Mouse (Mus musculus) myocyte (in vitro differentiated cells): Measurements from ENCODE around the gene C1qtnf7. TPM values are rescaled to one million over a fixed set of nuclear protein-coding genes. Genes with fewer than 3 reads are reported as not detected.

ENCODE experiments used
- H3K27me3 ChIP-seq: one replicate; pipeline ENCODE4 v1.6.1; 2011; ENCODE audit not compliant: control insufficient read depth, insufficient read depth, insufficient read length
- H3K36me3 ChIP-seq: one replicate; pipeline ENCODE4 v1.6.1; 2011; ENCODE audit not compliant: control insufficient read depth, insufficient read depth
- H3K4me2 ChIP-seq: one replicate; pipeline ENCODE4 v1.6.1; 2011; ENCODE audit warnings: low read depth, control low read depth
- H3K4me3 ChIP-seq: one replicate; pipeline ENCODE4 v1.5.1; 2011; ENCODE audit warnings: mild to moderate bottlenecking, control low read depth, moderate library complexity
- H3K79me2 ChIP-seq: one replicate; pipeline ENCODE4 v1.6.1; 2011; ENCODE audit not compliant: control insufficient read depth, insufficient read depth
- H3ac ChIP-seq: one replicate; pipeline ENCODE4 v1.6.1; 2011; ENCODE audit not compliant: control insufficient read depth, insufficient read length
- CEBPB ChIP-seq: IDR thresholded peaks from 2 replicates; pipeline ENCODE4 v1.6.1; 2011; ENCODE audit warnings: mild to moderate bottlenecking, moderate library complexity; ENCODE audit not compliant: poor library complexity, insufficient read depth, severe bottlenecking
- E2F4 ChIP-seq: IDR thresholded peaks from one replicate; pipeline ENCODE4 v1.6.1; 2011; ENCODE audit warnings: mild to moderate bottlenecking, control low read depth, moderate library complexity; ENCODE audit not compliant: insufficient read depth
- MAX ChIP-seq: IDR thresholded peaks from one replicate; pipeline ENCODE4 v1.6.1; 2011; ENCODE audit warnings: low read depth, mild to moderate bottlenecking, control low read depth
- MYOD1 ChIP-seq, 3 experiments: IDR thresholded peaks; one replicate each; pipeline ENCODE4 v1.6.1; 2011; ENCODE audit warnings: control low read depth in 2 of 3, low read depth in 2 of 3, mild to moderate bottlenecking in 2 of 3, moderate library complexity in 1 of 3; ENCODE audit not compliant: insufficient read length in 2 of 3, control insufficient read depth in 1 of 3
- MYOG ChIP-seq, 3 experiments: IDR thresholded peaks; one replicate each; pipeline ENCODE4 v1.6.1; 2011; ENCODE audit warnings: control low read depth in 2 of 3, low read depth in 2 of 3, mild to moderate bottlenecking in 2 of 3; ENCODE audit not compliant: insufficient read length in 2 of 3, control insufficient read depth in 1 of 3, insufficient read depth in 1 of 3
- POLR2A ChIP-seq: IDR thresholded peaks from one replicate; pipeline ENCODE4 v1.6.1; 2011; ENCODE audit warnings: low read depth, mild to moderate bottlenecking, control low read depth, moderate library complexity; ENCODE audit not compliant: insufficient read length
- POLR2AphosphoS2 ChIP-seq: IDR thresholded peaks from one replicate; pipeline ENCODE4 v1.6.1; 2011; ENCODE audit warnings: low read depth, control low read depth; ENCODE audit not compliant: insufficient read length
- REST ChIP-seq: IDR thresholded peaks from one replicate; pipeline ENCODE4 v1.6.1; 2011; ENCODE audit warnings: mild to moderate bottlenecking, control low read depth, moderate library complexity; ENCODE audit not compliant: insufficient read depth, insufficient read length
- SRF ChIP-seq: IDR thresholded peaks from one replicate; pipeline ENCODE4 v1.6.1; 2011; ENCODE audit warnings: low read depth; ENCODE audit not compliant: control insufficient read depth, insufficient read length
- TCF12 ChIP-seq: IDR thresholded peaks from one replicate; pipeline ENCODE4 v1.6.1; 2011; ENCODE audit warnings: mild to moderate bottlenecking, control low read depth; ENCODE audit not compliant: poor library complexity, insufficient read depth, severe bottlenecking
- TCF3 ChIP-seq: IDR thresholded peaks from one replicate; pipeline ENCODE4 v1.6.1; 2011; ENCODE audit warnings: low read depth, control low read depth; ENCODE audit not compliant: insufficient read length
- USF1 ChIP-seq: IDR thresholded peaks from one replicate; pipeline ENCODE4 v1.6.1; 2011; ENCODE audit warnings: low read depth, mild to moderate bottlenecking, control low read depth, moderate library complexity
- polyA plus RNA-seq: library from polyadenylated mRNA; unstranded; fragments of >200 nt; fragmentation: generic; extraction: Trizol; gene quantifications from one replicate; pipeline ENCODE4 v1.2.1, GENCODE M21; 2012; ENCODE audit warnings: missing spikeins

The C1qtnf7 gene
- polyA plus RNA-seq, 1 experiment, result not detected

DNA sequence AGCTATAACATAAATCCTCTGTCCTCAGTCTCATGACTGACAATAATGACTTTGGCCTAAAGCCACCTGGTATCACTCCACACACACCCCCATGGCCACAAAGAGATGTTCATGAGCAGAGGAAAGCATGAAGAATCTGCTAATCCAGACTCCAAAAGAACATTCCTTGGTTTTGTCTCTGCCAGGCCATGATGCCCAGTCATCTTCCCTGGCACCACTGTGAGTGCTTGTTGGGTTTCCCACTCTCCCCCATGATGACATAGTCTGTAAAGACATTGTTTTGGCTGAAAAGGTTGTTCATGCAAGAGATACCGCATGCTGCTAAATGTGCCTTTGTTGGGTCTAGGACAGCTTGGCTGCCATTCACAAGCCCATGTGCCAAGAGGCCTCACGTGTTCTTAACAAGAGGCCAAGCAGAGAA, 75.0 kb downstream of the C1qtnf7 start:
- Histone ChIP-seq H3K79me2 (no peaks in the 10 kb centered on the region), H3K4me3 (no peak overlapping the region), H3K4me2 (no peak overlapping the region), H3ac (no peak overlapping the region), H3K27me3 (no peaks in the 10 kb centered on the region), H3K36me3 (no peaks in the 10 kb centered on the region)
- TF ChIP-seq TCF12 (no peak), POLR2AphosphoS2 (no peak), MYOD1 (IDR thresholded peaks at IDR 0.05; ENCODE audit: control insufficient read depth in 1 of 3, insufficient read length in 2 of 3, low read depth in 2 of 3) (no peak), MAX (no peak), TCF3 (no peak), POLR2A (no peak), USF1 (no peak), SRF (no peak), MYOG (IDR thresholded peaks at IDR 0.05; ENCODE audit: control insufficient read depth in 1 of 3, insufficient read depth in 1 of 3, insufficient read length in 2 of 3, low read depth in 2 of 3) (no peak), REST (no peak), CEBPB (no peak), E2F4 (no peak)

DNA sequence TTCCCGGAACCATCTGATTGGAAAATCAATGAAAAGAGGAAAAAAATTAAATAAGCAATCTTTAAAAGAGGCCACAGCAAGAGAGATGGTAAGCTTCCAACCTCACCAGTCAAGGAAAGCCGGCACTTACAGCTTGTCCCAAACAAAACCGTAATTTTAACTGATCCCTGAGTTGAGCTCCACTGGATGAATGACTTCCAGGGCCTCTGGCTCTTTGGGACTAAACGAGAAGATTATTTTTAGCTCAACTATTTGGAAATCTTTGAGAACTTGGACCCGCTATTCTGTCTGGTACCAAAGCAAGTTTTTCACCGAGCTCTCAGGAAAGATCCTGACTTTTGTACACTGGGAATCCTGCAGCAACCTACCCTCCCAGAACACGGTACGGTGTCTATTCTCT, 86.3 kb downstream of the C1qtnf7 start:
- H3K27me3 ChIP-seq, result no peaks in the 10 kb centered on the region
- no peaks in the 10 kb centered on the region for H3K79me2 ChIP-seq
- no peaks in the 10 kb centered on the region for H3K36me3 ChIP-seq
- no peak for TF ChIP-seq POLR2AphosphoS2
- no peak for TF ChIP-seq USF1
- no peak for TF ChIP-seq POLR2A
- no peak for TF ChIP-seq MAX
- TF ChIP-seq MYOD1 (IDR thresholded peaks at IDR 0.05; ENCODE audit: control insufficient read depth in 1 of 3, insufficient read length in 2 of 3, low read depth in 2 of 3), result no peak
- TF ChIP-seq TCF12, result no peak
- no peak for TF ChIP-seq MYOG (IDR thresholded peaks at IDR 0.05; ENCODE audit: control insufficient read depth in 1 of 3, insufficient read depth in 1 of 3, insufficient read length in 2 of 3, low read depth in 2 of 3)
- TF ChIP-seq TCF3, result no peak
- no peak for TF ChIP-seq CEBPB
- no peak for TF ChIP-seq E2F4
- no peak for TF ChIP-seq REST
- no peak for TF ChIP-seq SRF
- H3K4me3 ChIP-seq, result no peak overlapping the region
- no peak overlapping the region for H3ac ChIP-seq
- no peak overlapping the region for H3K4me2 ChIP-seq

GRCm38 (mm10) chr5:43602518-43602917, 87.2 kb downstream of the C1qtnf7 start:
- Histone ChIP-seq H3K4me2 (no peak overlapping the region), H3K4me3 (no peak overlapping the region), H3K27me3 (no peaks in the 10 kb centered on the region), H3ac (no peak overlapping the region), H3K36me3 (no peaks in the 10 kb centered on the region), H3K79me2 (no peaks in the 10 kb centered on the region)
- TF ChIP-seq MYOG (IDR thresholded peaks at IDR 0.05; ENCODE audit: control insufficient read depth in 1 of 3, insufficient read depth in 1 of 3, insufficient read length in 2 of 3, low read depth in 2 of 3), result no peak
- TF ChIP-seq E2F4, result no peak
- TF ChIP-seq MYOD1 (IDR thresholded peaks at IDR 0.05; ENCODE audit: control insufficient read depth in 1 of 3, insufficient read length in 2 of 3, low read depth in 2 of 3), result no peak

DNA sequence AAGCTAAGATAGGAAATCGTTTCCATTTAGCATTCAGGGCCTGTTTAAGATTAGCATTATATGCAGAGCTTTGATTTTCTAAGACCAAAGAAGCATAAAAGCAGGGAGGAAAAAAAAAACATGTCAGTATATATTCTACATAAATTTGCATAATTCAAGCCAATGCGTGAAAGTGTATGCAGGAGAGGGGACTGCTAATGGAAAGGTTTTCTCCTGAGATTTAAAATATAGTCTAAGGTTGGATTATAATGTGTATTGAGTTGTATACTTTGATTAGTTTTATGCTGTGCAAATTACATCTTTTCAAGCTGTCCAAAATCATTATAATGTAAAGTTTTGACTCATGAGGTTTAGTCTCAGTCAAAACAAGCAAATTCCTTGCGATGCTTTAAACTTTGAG, 88.2 kb downstream of the C1qtnf7 start:
- H3K4me3 ChIP-seq, result no peak overlapping the region
- H3K36me3 ChIP-seq, result no peaks in the 10 kb centered on the region
- H3K79me2 ChIP-seq, result no peaks in the 10 kb centered on the region
- no peak overlapping the region for H3K4me2 ChIP-seq
- H3K27me3 ChIP-seq, result no peaks in the 10 kb centered on the region
- H3ac ChIP-seq, result no peak overlapping the region
- no peak for TF ChIP-seq REST

- no peaks in the 10 kb centered on the region for H3K79me2 ChIP-seq
- no peak overlapping the region for H3ac ChIP-seq
- H3K4me2 ChIP-seq, result no peak overlapping the region
- no peaks in the 10 kb centered on the region for H3K36me3 ChIP-seq
- no peaks in the 10 kb centered on the region for H3K27me3 ChIP-seq
- H3K4me3 ChIP-seq, result no peak overlapping the region
- no peak for TF ChIP-seq MAX
- TF ChIP-seq POLR2A, result no peak
Measured at GRCm38 (mm10) chr5:43608073-43608472, 92.7 kb downstream of the C1qtnf7 start.

GRCm38 (mm10) chr5:43609760-43610159, 94.4 kb downstream of the C1qtnf7 start:
- Histone ChIP-seq H3K36me3 (no peaks in the 10 kb centered on the region), H3K79me2 (no peaks in the 10 kb centered on the region), H3ac (no peak overlapping the region), H3K27me3 (no peaks in the 10 kb centered on the region), H3K4me2 (no peak overlapping the region), H3K4me3 (no peak overlapping the region)
- TF ChIP-seq MYOG (IDR thresholded peaks at IDR 0.05; ENCODE audit: control insufficient read depth in 1 of 3, insufficient read depth in 1 of 3, insufficient read length in 2 of 3, low read depth in 2 of 3) (no peak), TCF12 (no peak), REST (no peak), USF1 (no peak), TCF3 (no peak), MYOD1 (IDR thresholded peaks at IDR 0.05; ENCODE audit: control insufficient read depth in 1 of 3, insufficient read length in 2 of 3, low read depth in 2 of 3) (no peak), CEBPB (no peak), POLR2AphosphoS2 (no peak), POLR2A (no peak), SRF (no peak), E2F4 (no peak), MAX (no peak)
